Mouse (Mus musculus): ENCODE results near the gene Rnf135. TPM values are rescaled to one million over a fixed set of nuclear protein-coding genes. Genes with fewer than 3 reads are reported as not detected.
"Not testable (repeated sequence)": the region's sequence is repeated elsewhere in the genome, so short reads cannot be mapped to it uniquely, and the experiment has no call there.

Gene Rnf135
- total RNA-seq, 4 experiments from 2014 or later = 2.8 to 5.7 (median 4.6) TPM

DNA sequence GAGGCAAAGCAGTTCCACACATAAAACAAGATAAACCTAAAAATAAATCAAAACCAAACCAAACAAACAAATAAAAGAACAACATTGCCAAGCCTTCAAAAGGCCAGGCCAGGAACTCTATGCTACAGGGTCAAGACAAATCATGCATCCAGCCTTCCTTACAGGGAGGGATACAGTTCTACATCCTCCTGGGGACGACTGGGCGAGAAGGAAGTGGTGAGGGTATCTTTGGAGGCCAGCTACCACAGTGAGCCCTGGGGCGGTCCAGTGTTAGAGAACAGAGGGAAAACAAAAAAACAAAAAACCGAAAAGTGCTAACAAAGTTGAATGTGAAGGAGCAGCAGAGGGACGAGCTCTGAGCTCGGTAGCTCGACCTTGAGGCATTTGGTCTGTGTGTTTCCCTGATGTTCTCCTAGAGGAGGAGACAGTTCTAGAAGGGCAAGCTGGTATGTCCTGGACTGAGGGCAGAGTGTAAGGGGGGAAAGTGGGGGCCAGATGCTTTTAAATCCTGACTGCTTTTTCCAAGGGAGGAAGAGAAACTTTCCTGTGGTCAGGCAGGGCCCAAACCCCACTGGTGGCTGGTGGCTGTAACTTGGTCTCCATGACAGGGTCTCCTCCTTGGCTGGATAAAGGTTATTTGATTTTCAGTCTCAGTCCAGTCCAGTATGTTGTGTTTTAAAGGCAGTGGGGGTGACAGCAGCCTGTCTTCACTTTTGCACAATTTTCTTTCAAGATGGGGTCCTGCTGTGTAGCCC is 20.1 kb upstream of the Rnf135 start:
- DNase-seq (ENCODE audit: low spot score in 2 of 2) = no peak

DNA sequence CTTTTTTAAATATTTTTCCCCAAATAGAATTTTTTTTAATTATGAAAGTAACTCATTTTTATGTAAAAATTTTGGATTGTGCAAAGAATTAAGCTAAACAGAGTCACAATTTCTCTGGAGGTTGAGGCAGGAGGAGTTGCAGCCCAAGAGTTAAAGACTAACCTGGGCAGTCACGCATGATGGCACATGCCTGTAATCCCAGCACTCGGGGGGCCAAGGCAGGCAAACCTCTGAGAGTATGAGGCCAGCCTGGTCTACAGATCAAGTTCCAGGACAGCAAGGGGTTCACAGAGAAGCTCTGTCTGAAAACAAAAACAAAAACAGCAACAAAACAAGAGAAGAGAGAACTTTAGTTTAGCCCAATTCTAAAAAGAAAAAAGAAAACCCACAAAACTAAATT is 19.4 kb upstream of the Rnf135 start:
- DNase-seq (ENCODE audit: low spot score in 2 of 2) = no peak

- DNase-seq (ENCODE audit: low spot score in 2 of 2) = no peak
These were observed 15.5 kb upstream of the Rnf135 start for GRCm38 (mm10) chr11:80168121-80168520.

GRCm38 (mm10) chr11:80168611-80169249 is 14.9 kb upstream of the Rnf135 start:
- no peak for DNase-seq (ENCODE audit: low spot score in 2 of 2)

DNA sequence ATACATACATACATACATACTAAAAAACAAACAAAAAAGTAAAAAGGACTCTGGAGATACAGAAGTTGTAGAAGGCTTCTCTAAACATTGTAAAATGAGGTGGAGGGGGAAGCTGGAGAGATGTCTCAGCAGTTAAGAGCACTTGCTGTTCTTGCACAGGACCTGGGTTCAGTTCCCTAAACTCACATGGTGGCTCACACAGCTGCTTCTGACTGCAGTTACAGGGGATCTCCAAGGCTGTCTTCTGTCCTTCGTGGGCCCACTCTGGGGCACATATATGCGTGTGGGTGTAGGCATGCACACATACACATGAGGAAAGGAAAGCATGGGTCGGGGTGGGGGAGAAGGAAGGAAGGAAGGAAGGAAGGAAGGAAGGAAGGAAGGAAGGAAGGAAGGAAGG is 14.0 kb upstream of the Rnf135 start:
- DNase-seq (ENCODE audit: low spot score in 2 of 2) = no peak

DNA sequence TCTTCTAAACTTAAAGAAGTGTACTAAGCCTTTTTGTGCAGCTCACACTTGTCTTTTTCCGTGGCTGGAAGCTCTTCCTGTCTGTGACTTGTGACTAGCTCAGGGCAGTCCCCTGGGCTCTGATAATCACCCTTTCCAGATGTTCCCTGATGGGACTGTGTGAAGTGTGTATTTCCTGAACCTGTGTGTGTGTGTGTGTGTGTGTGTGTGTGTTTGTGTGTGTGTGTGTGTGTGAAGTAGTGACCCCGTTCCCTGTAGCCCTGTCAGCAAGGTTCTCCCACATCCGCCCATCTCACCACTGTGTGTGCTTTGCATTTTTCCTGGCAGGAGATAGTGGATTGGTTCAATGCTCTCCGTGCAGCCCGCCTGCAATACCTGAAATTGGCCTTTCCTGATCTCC is 13.3 kb upstream of the Rnf135 start:
- no peak for DNase-seq (ENCODE audit: low spot score in 2 of 2)

DNA sequence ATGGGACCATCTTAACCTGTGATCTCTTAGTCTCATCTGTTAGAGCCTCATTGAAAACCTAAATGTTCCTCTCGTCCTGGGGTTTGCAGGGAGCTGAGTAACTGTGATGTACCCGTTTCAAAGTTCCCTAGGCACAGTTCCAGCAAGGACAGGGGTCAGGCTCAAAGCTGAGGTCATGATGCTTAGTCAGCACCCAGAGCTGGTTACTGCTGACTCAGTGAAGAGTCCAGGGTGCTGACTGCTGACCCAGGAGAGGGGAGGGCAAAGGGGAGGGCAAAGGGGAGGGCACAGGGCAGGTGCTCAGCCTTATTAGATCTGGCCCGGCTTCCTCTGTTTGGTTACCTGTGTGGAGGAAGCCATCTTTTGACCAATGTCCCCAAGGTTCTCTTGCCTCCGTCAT is 11.8 kb upstream of the Rnf135 start:
- DNase-seq (ENCODE audit: low spot score in 2 of 2) = no peak

GRCm38 (mm10) chr11:80173963-80174670 is 9.5 kb upstream of the Rnf135 start:
- no peak for DNase-seq (ENCODE audit: low spot score in 2 of 2)

DNA sequence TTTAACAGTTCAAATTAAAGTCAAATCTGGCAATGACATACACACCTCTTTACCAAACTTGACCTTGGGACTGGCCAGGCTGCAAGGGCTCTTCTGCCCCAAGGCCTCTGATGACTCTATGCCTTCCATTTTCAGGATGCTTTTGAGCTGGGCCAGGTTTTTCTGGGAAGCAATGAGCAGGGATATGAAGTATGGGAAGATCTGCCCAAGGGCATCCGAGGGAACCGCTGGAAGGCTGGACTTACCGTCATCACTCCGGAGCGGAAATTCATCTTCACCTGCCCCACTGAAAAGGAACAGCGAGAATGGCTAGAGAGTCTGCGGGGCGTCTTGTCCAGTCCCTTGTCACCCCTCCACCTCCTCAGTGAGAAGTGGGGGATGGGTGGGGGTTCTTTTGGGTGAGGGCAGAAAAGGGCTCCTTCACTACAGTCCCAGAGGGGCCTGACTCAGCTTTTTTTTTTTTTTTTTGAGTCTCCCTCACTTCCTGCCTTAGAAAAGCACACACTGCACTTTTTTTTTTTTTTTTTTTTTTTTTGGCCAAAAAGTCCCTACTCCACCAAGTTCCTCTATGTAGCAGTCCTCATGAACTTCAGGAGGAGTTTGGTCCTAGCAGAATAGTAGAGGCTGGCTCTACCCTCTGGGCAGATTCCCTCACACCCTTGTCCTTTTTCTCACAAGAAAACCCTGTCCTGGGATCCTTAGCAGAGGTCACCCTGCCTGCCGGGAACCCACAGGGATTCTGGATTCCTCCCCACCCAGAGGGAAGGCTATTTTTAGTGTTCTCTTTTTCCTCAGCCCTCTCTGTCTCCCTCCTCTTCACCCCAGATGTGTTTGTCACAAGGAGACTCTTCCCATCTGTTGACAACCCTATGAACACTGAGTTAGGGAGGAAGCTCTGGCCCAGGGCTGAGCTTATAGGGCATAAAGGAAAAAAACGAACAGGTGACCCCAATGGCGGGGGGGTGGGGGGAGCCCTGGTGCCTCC is 6.4 kb upstream of the Rnf135 start:
- DNase-seq (ENCODE audit: low spot score in 2 of 2) = no peak

DNA sequence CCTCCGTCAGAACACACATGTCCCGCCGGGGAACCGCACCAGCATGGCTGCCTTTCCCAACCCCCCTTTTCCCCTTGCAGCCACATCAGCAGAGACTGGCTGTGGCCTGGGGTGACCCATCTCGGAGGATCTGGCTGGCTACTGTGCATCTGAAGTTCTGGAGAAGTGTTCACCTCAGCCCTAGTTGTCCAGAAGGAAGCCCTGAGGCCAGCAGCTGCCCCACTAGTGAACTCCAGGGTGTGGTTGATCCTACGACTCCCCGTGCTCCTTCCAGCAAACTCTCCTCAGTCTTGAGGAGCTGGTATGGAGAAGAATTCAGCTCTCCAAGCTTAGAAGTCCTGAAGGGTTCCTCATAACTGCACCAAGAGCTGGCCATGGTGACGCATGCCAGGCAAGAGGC is 5.3 kb upstream of the Rnf135 start:
- no peak for DNase-seq (ENCODE audit: low spot score in 2 of 2)

DNA sequence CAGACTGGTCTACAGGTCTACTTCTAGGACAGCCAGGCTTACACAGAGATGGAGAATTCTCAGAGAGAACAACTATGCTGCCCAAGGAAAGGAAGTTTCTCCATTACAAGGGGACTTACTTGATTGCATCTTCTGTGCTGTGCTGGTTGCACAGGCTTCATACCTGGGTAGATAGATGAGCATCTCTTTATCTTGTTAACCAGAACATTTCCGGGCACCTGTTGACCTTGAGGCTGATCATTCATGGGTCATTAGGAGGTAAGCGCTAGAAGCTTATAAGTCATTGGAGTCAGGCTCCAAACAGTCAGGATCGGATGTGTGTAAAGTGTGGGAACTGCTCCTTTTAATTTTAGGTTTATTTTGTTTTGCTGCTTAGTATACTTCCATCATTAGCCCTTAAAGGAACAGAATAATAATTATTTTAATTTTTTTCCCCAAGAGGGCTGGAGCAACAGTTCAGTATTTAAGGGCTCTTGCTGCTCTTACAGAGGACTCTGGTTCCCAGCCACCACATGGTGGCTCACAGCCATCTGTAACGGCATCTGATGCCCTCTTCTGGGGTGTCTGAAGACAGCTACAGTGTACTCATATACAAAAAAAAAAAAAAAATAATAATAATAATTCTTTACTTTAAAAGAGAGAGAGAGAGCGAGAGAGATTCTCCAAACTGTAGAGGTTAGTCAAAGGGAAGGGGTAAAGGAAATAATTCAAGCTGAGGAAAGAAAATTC is 2.5 kb upstream of the Rnf135 start:
- DNase-seq (ENCODE audit: low spot score in 2 of 2) = no peak

GRCm38 (mm10) chr11:80183054-80183704 is 472 bp upstream of the Rnf135 start:
- DNase-seq (ENCODE audit: low spot score in 2 of 2) = not testable (repeated sequence)

- no peak for DNase-seq (ENCODE audit: low spot score in 2 of 2)
These were observed 950 bp downstream of the Rnf135 start for GRCm38 (mm10) chr11:80184531-80185071.

DNA sequence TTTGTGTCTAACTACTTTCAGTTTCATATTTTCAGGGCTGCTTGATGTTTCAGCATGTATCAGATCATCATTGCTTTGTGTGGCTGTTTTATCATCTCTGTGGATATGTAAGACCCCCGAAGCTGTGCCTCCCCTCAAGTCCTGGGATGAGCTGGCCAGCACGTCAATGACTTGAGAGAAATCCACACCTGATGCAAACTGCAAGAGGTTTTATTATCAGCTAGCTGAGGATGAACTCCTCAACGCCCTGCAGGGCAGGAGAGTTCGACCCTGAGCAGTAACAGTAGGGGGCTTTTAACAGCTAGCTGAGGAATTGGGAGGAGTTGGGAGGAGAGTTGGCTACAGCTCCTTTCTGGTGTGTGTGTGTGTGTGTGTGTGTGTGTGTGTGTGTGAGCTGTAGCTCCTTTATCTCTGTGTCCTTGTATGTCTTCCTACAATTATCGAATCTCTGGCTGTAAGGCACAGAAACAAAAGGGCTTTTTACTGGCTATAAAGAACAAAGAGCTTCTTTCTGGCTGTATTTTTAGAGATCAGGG is 1.9 kb downstream of the Rnf135 start:
- not testable (repeated sequence) for DNase-seq (ENCODE audit: low spot score in 2 of 2)

DNA sequence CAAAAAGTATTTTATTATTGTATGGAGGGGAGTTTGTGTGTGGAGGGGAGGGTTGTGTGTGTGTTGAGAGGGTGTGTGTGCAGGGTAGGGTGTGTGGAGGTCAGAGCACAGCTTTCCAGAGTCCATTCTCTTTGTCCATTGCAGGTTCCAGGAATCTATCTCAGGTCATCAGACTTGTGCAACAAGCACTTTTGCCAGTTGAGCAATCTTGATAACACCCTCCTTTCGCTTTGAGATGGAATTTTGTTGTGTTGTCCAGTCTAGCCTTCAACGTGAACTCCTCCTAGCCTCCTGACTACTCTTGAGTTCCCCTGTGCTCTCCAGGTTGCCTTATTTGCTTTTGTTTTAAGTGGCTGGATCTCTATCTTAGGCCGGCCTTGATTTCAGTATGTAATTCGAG is 6.6 kb downstream of the Rnf135 start:
- no peak for DNase-seq (ENCODE audit: low spot score in 2 of 2)

DNA sequence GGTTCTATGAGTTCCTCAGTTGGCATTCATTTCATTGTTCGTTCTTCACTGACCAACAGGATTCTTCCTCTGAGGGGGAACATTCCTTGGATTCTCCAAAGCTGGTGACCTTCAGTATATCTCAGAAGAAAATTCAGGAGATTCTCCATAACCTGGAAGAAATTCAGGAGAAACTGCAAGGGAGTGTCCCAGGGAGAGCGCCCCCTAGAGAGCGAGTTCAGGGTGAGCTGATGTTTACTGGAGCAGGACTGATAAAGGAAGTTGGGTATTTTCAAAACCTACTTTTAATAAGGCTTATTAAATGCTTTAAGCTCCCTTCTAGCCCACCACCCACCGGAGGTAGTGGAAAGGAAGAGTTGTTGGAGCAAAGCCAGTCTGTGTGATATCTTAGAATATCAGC is 10.2 kb downstream of the Rnf135 start:
- no peak for DNase-seq (ENCODE audit: low spot score in 2 of 2)

- DNase-seq (ENCODE audit: low spot score in 2 of 2) = no peak
These were observed 12.7 kb downstream of the Rnf135 start for GRCm38 (mm10) chr11:80196351-80196750.

DNA sequence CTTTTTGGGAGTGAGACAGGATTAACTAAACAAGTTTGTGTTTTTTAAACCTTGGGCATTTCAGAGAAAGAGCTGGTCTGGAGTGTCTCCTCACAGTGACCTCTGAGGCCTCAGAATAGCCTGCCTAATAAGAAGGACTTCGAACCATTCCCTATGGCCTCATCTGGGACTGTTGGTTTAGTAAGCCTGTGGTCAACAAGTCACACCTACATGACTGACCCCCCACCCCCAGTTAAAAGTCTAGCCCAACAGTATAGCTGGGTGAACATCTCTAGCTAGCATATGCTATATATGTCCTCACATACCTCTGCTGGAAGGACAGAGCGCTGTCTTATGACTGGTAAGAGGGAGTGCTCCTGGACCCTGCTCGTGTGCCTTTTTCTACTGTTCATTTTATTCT is 15.7 kb downstream of the Rnf135 start:
- no peak for DNase-seq (ENCODE audit: low spot score in 2 of 2)

- DNase-seq (ENCODE audit: low spot score in 2 of 2) = no peak
These were observed 16.1 kb downstream of the Rnf135 start for GRCm38 (mm10) chr11:80199773-80200172.

GRCm38 (mm10) chr11:80200326-80200725 is 16.7 kb downstream of the Rnf135 start:
- DNase-seq (ENCODE audit: low spot score in 2 of 2) = no peak

All from left cerebral cortex, adult 8-10 months (tissue).